Mouse (Mus musculus) thymus, postnatal 25 days (tissue): ENCODE data around the gene Cacng6.

Experiments
- DNase-seq: peaks from one replicate; pipeline ENCODE4 v3.0.0; 2022

Cacng6 gene

DNA sequence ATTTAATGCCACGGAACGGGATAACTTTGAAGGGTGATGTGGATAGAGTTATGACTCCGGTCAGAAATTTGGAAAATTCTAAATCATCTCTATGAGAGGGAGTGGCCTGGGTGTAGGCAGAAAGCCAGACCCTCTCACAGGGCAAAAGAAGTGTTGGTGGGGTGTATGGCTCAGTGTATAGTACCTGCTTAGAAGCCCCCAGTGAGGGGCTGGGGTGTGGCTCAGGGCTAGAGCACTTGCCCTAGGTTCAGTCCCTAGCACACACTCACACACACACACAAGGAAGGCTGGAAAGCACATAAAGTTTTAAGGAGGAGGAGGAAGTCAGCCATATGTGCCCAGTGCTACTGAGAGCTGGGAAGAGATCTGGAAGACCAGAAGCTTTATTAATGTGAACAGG, 2.7 kb upstream of the Cacng6 start:
- no peak for DNase-seq

DNA sequence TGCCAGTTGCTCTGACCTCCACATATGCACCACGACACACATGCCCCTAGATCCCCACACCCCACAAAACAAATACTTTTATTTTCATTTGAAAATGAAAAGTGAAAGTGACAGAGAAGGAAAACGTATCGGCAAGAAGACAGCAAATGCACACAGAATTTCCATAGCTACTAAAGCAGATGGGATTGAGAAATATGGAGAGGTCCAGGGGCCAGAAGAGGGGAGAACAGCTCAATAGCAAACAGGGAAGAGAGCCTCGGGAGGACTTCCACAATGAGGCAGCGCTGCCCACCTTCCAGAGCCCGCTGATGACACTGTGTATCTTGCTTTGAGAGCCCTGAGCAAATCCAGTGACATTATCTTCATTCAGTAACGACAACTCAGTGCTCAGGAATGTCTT, 1.9 kb upstream of the Cacng6 start:
- DNase-seq: no peak

DNA sequence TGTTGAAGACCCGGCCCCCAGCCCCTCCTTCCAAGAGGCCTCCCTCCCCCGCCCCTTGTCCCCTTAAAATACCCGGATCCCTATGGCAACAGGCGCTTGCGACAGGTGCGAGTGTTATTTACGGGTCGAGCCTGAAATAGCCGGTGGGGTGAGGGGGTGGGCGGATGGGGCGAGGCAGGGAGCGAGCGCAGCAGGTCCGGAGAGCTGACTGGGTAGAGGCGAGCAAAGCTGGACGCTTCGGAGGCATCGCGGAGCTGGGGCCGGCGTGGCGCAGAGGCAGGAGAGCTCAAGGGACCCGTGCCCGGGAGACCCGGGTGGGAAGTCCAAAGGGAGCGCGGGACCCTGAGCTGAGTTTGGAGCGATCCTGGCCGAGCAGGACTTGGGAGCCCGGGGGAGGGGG, 565 bp upstream of the Cacng6 start:
- DNase-seq: no peak

DNA sequence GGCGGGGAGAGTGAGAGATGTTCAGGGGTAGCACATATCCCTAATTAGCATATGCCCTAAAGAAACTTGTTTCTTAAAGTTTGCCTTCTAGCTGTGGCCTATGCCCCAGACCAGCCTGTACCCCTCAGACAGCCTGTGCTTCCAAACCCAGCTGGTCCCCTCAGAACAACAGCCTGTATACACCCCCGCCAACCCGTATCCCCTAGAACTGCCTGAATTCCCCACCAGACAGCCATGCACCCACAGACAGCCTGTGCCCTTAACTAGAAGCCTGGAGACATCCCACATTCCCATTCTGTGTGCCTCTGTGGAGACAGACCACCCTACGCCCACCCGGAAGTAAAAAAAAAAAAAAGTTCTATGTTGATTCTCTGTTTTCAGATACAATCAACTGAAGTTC, 1.1 kb downstream of the Cacng6 start:
- DNase-seq: no peak

DNA sequence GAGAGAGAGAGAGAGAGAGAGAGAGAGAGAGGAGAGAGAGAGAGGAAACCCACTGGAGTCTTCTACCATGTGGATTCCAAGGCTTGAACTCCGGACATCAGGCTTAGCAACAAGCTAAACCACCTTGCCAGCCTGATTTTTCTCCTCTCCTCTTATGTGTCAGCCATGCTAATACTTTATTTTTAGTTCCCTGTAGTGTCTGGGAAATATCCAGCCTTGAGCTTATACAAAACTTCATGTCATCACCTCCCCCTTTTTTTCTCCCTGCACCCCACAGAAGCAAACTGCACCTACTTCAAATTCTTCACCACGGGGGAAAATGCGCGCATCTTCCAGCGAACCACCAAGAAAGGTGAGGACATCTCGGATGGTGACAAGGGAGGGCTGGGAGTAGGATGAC, 6.2 kb downstream of the Cacng6 start:
- DNase-seq: no peak

DNA sequence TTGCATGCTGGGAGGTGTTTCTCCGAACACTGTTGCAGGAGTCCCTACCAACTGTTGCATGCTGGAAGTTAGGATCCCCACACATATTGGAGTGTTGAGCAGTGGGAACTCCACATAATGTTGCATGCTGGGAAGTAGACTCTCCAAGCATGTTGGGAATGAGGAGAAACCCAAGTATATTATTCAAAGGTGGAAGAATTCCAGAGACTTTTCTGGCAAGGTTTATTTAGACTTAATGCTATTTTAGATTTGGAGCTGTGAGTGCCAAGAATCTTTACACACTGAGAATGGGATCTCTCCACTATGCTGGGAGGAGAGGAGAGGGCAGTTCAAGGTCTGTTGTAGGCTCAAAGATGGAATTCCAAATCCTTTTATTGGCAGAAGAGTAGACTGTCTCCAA, 8.1 kb downstream of the Cacng6 start:
- no peak for DNase-seq

DNA sequence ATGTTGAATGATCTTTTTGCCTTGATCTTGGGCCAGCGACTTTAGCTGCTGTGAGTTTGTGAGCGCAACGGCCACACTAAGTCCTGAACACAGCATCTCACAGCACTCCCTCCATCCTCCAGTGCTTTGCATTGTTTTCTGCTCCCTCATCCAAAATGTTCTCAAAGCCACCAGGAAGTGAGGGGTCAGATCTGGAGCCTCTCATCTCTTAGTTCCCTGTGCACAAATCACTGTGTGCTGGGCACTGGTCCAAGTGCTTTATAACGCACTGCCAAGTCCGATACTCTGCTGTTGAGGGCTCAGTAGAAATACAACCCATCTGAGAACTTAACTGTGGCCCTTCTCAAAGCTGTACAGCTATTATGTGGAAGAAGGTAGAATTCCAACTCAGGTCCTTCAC, 13.9 kb downstream of the Cacng6 start:
- no peak for DNase-seq

DNA sequence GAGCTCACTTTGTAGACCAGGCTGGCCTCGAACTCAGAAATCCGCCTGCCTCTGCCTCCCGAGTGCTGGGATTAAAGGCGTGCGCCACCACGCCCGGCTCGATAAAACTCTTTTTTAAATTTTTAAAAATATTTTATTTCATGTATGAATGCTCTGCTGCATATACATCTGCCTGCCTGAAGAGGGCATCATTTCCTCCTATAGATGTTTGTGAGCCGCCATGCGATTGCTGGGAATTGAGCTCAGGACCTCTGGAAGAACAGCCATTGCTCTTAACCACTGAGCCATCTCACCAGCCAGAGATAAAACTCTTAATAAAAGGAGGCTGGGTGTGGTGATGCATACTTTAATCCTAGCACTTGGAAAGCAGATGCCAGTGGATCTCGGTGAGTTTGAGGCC, 16.0 kb downstream of the Cacng6 start:
- no peak for DNase-seq

DNA sequence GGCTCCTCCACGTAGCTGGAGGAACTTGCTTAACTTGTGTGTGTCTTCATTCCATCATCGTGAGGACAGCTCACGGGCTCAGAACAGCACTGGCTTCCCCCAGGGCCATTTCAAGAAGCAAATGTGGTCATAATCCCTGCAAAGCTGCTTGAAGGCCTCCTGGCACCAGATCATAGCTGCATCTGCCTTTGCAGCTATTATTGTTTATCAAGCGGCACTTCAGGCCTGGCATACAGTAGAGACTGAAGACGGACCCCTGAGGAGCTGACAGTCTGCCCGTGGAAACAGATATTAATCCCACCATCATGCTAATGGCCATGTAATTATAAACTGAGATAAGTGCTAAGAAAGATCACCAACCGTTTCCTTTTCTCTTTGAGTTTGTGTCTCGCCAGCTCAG, 16.5 kb downstream of the Cacng6 start:
- DNase-seq: no peak

DNA sequence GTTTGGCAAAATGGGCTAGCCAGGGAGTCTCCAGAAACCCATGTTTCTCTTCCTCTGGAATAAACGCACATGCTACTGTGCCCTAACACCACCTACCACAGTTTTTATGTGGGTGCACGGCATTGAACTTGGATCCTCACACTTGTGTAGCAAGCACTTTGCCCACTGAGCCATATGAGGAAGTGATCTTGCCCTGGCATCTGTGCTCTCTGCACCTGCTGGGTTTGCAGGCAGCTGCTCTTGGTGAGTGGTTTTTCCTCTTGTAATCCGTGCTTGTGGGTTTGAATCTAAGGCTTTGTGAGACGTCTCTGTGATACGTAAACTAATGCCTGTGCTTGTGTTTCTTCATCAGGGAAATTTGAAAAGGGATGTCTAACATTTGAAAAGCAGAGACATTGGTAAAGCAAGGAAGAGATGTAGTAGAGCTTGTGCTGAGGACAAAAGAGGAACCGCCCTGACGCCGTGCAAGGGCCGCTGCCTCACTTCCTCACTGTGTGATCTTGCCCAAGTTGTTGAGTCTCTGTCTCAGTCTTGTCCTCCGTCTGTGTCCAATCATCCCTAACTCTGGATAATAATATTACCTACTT, 18.6 kb downstream of the Cacng6 start:
- DNase-seq: peak; percentile 39

DNA sequence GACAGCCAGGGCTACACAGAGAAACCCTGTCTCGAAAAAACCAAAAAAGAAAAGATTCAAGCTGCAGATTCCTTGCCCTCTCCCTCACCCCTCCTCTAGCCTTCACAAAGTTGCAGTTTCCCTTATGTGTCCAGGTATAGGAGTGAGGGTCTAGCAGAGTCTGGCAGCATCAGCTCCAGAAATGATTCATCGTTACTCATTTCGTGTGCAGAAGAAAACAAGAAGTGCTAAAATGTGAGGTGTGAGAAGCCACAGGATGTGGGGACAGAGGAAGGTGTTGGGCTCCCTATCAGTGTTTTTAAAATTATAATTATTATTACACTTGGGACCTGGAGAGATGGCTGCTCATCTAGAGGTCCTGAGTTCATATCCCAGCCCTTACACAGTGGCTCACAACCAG, 20.7 kb downstream of the Cacng6 start:
- DNase-seq: no peak

DNA sequence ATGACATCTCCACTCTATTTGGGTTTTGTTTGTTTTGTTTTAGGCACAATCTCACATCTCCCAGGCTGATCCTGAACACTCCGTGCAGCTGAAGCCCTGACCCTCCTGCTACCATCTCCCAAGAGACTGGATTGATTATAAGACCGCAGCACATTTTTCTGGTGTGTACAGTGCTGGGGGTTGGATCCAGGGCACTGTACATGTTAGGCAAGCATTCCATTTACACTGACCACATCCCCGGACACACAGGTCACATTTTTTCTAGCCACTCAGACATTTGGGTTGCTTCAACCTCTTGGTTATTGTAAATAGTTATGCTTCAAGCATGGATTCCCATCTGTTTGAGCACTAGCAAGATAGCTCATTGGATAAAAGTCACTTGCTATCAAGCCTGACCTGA, 22.6 kb downstream of the Cacng6 start:
- DNase-seq: no peak

DNA sequence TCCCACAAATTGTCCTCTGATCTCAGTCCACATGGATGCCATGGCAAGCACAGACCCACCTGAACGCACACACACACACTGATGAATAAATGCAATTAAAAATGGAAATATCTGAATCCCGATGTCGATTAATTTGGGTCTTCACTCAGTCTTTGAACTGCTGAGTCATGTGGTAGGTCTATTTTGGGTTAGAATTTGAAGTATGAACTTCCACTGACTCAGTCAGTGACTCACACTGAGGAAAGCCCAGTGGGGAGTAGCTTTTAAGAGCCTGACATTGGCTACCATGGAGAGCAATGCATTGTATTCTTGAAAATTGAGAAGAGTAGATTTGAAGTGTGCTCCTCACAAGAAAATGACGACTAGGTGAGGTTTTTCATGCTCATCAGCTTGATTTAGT, 23.0 kb downstream of the Cacng6 start:
- DNase-seq: no peak

DNA sequence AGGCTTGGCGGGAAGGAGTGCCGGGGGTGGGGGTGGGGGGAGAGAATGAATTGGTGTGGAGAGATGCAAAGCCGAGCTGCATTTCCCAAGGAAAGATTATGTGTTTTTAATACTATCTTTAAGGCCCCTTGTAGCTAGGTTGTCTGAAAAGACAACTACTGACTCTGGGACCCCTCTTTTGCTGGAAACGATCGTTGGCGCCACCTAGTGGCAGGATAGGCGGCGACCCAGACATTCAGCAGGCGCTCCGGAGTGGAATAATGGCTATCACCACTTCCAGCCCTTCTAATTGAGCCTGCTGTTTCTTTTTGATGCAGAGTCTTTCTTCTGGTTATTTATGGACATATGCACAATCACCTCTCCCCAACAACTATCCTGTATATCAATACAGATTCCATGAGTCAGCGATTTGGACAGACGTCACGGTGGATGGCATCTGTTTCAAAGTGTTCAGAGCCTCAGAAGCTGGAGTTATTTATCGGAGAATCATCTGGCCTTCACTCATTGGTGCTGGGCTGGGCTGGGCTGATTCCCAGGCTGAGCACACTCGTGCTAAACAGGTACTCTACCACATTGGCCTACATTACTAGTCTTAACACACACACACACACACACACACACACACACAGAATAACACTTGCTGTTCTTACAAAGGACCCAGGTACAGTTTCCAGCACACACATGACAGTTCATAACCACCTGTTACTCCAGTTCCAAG, 24.9 kb downstream of the Cacng6 start:
- DNase-seq: peak; percentile 73

DNA sequence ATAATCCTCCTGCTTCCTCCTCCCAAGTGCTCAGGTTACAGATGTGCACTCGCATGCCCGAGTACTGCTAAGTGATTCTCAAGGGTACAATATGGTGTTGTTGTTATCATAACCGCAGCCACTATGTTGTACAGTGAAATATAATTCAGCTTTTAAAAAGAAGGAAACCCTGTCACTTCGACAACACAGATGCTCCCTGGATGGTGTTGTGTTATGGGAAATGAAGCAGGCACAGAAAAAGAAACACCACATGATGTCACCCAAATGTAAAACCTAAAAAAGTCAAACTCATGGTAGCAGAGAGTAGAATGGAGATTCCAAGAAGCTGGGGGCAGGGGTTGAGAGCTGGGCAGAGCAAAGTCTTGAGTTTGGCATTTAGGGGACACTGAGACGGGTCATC, 26.7 kb downstream of the Cacng6 start:
- no peak for DNase-seq

DNA sequence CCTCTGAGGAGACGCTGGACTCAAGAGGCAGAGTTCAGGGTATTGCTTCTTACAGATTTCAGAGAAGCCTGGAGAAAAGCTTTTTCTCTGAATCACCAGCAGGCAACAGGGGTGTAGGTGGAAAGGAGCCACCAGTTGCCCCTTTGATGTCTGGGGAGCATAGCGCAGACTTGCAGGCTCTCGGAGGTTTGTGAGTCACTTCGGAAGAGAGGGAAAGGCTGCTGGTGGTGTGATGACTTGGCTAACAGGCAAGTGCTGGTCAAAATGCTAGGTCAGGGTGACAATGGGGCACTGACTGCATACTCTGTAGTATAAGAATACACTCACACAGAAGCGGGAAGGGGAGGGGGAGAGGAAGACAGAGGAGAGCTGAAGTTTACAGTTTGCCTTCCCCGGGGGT, 27.2 kb downstream of the Cacng6 start:
- DNase-seq: no peak

DNA sequence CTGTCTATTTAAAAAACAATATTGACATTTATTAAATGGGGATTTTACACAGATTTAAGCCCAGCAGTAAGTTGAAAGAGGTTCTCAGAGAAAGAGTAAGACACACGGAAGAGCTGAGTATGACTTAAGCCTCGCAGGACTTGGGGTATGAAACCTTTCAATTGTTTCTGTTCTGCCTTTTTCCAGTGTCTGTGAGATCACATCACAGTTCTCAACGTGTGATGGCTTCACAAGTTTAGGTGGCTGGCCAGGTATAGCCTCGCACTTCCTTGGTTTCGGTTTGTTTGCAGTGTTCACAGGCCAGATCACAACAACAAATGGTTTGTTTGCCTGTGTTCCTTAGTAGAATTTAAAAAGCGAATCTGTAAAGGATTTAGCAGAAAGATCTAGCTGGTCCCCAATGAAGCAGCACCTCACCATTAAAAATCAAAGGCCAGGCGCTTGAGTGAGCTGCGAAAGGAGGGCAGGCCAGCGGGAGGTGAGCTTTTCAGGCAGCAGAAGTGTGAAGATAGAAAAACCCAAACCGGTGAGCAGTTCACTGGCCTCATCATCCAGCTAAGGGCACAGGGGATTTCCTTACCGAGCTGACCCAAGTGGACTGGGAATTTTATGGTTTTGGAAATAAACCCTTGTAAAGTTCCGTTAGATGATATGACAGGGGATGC, 29.0 kb downstream of the Cacng6 start:
- DNase-seq: no peak

DNA sequence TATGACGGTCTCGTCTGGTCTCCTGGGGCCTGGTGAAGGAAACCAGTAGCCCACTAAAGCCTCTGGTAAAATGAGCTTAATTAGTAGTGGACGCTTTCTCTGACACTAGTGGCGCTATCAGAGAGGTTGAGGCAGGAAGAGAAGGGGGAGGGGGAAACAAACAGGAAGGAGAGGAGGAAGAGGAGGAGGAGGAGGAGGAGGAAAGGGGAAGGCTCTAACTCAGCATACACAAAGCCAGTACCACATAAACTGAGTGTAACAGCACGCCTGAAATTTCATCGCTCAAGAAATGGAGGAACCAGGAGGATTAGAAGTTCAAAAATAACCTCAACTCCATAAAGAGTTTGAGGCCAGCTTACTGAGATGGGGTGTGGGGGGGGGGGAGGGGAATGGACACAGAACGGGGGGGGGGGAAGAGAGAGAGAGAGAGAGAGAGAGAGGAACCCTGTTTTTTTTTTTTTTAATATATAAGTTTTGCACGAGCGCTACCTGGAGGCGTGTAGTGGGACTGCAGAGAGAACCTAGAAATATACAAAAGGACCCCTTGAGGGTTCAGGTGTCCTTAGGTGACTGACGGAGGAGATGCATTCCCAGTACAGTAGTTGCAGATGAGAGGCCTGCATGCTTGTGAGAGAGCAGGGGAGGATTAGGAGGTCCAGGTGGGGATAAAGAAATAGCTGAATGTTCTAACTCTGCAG, 29.6 kb downstream of the Cacng6 start:
- no peak for DNase-seq

DNA sequence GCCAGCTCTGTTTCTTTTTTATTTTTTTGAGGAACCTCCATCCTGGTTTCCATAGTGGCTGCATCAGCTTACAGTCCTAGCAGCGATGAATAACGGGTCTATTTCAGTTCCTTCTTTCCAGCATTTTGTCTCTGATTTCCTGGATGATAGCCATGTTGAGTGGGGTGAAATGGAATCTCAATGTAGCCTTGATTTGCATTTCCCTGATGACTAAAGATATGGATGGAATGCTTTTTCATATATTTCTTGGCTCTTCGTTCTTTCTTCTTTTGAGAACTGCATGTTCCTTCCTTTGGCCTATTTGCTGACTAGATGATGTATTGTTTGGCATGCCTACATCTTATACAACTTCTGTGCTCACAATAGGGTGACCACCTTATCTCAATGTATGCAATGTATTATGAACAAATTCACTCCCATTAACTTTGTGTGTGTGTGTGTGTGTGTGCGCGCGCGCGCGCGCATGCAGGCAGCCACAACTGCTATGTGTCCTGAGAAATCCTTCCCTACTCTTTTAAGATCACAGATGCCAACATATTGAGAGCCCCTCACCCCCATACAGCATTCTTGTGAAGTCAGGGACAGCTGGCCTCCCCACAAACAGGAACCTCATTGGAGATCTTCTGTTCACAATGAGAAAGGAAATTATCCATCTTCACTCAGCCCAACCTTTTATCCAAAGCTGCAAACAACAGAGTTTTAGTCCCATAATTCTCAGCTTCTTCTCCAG, 33.3 kb downstream of the Cacng6 start:
- DNase-seq: no peak

DNA sequence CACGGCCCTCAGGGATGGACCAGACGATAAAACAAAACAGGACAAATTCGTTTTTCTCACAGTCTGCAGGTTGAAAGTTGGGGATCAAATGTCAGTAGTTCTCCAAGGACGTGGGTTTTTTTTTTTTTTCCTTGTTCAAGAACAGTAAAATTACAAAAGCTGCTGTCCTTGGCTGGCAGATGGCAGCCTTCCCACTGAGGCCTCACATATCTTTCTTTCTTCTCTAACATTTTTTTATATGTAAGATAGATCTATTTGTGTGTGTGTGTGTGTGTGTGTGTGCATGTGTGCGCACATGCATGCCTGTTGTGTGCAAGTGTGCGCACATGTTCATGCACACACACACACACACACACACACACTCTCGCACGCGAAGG, 33.8 kb downstream of the Cacng6 start:
- DNase-seq: no peak

DNA sequence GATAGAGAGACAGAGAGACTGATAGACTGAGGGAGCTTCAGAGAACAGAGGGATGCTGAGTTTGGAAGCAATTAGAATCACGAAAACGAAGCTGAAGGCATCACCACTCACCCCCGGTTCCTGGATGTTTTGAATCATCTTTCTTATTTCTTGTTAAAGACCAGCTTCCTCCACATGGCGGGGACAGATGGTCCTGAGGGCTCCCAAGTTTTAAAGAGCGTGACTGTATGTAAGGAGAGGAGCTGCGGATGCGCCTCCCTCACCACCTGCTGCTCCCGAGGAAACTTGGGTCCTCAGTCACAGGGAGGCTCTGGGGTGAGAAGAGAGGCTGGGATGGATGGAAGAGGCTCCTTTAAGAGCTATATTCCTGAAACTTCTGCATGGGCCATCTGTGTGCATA, 36.3 kb downstream of the Cacng6 start:
- no peak for DNase-seq

DNA sequence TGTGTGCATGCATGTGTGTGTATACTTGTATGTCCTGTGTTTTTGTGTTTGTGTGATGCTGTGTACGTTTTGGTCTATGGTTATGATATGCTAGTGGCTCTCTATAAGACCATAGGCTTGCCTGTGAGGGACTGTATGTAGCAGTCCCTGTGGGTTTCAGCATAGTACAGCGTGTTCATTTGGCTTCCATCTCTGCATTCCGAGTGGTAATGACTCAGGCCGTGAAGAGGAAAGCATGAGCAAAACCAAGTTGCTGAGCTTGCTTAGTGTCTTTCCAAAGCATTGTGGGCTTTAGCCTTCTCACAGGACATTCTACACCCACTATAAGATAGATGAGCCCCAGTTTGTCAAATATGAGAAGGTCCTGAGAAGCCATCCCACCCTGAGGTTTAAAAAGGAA, 39.3 kb downstream of the Cacng6 start:
- DNase-seq: no peak

DNA sequence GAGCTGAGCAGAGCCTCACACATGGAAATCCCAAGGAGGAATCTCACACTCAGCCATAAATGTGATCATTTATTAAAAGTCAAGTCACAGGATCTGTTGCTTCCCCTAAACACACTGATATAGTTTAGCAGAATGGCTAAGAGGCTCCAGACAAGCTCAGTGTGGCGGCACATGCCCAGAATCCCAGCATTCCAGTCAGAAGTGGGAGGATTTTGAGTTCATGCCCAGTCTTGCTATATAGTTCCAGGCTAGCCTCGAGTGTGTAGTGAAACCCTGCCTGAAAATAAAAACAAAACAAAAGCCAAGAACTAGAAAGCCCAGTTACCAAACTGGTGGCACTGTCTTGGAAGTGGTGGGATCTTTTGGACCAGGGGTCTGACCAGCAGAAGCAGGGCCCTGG, 44.6 kb downstream of the Cacng6 start:
- DNase-seq: no peak
